In the genomic region with DNA sequence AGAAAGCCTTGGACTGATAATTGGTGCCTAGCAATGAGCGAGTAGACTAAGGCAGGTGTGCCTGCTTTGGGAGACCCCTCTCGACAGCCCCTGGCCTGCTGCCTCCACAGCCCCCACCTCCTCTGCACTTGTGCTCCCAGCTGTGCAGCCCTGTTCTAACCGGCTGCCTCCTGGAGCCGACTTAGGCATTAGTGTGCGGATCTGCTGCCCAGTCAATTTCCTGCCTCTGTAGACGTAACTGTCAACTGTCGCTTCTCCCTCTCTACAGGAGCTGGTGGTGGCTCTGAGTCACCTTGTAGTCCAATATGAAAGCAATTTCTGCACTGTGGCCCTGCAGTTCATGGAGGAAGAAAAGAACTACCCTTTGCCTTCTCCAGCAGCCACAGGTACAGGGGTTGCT, we compare ENCODE assay signal across 11 mouse cellular contexts. TPM values are rescaled to one million over a fixed set of nuclear protein-coding genes. Genes with fewer than 3 reads are reported as not detected.
DNase-seq lines count a peak whose midpoint lies in the region; ATAC-seq and TF ChIP-seq lines count a peak whose summit lies in the region.
"Had no signal": no experiment of that assay in that cellular context is flagged by ENCODE, and none has a peak within 500 bp of the region (broad histone marks: within the 10 kb centered on the region; RNA-seq: fewer than 3 reads in every experiment).

No protein-coding gene starts in this region.

- no peaks in the 10 kb centered on the region for H3K9me3 ChIP-seq in liver, postnatal 0 days (ENCODE audit: low read length)
- no peaks in the 10 kb centered on the region for H3K9me3 ChIP-seq in stomach, postnatal 0 days (ENCODE audit: control insufficient read depth, low read length)
- H3K9me3 ChIP-seq: embryonic facial prominence, embryonic 15.5 days; limb, embryonic 12.5 days had no signal

- no peak for TF ChIP-seq CTCF in layer of hippocampus, adult 2 months (conservative IDR thresholded peaks at IDR 0.05)
- no peak for TF ChIP-seq CTCF in bone marrow macrophage, adult 2 months (IDR thresholded peaks at IDR 0.05; ENCODE audit: low read depth, low read length)
- TF ChIP-seq CTCF in liver, postnatal 0 days (IDR thresholded peaks at IDR 0.05; ENCODE audit: low read depth): no peak
- no peak for TF ChIP-seq CTCF in stomach, postnatal 0 days (IDR thresholded peaks at IDR 0.05; ENCODE audit: low read depth)

- no peak overlapping the region for H3K9ac ChIP-seq in liver, postnatal 0 days (replicated peaks)
- H3K9ac ChIP-seq in stomach, postnatal 0 days (ENCODE audit: low read length): no peak overlapping the region
- H3K9ac ChIP-seq: embryonic facial prominence, embryonic 15.5 days; limb, embryonic 12.5 days had no signal

- TF ChIP-seq POLR2A in bone marrow macrophage, adult 2 months (IDR thresholded peaks at IDR 0.05; ENCODE audit: borderline replicate concordance, low read depth, low read length): no peak

- ATAC-seq in liver, postnatal 0 days: peak; percentile 47; the same call in 1 of the 2 replicates
- no peak for ATAC-seq in stomach, postnatal 0 days (ENCODE audit: low FRiP score, low TSS enrichment)

- no peak for DNase-seq in layer of hippocampus, adult 2 months (ENCODE audit: low spot score in 2 of 2)
- DNase-seq in layer of hippocampus, postnatal 14 days (ENCODE audit: low spot score in 2 of 2): no peak
- DNase-seq in liver, postnatal 0 days: no peak
- DNase-seq in thymus, postnatal 14 days: peak; percentile 73
- DNase-seq in neural tube, embryonic 10.5 days (ENCODE audit: extremely low spot score, low spot score): no peak
- no peak for DNase-seq in stomach, postnatal 0 days (ENCODE audit: low spot score)
- DNase-seq in urinary bladder, postnatal 4 days (ENCODE audit: low spot score in 2 of 2): no peak
- DNase-seq: cerebellum, adult 11 months had no signal

- H3K4me2 ChIP-seq in liver, postnatal 0 days (ENCODE audit: low read depth, low read length): no peak overlapping the region
- H3K4me2 ChIP-seq in stomach, postnatal 0 days (replicated peaks; ENCODE audit: low read depth): no peak overlapping the region
- H3K4me2 ChIP-seq: embryonic facial prominence, embryonic 15.5 days; limb, embryonic 12.5 days had no signal

- no peaks in the 10 kb centered on the region for H3K27me3 ChIP-seq in liver, postnatal 0 days (ENCODE audit: insufficient read depth, low read length)
- no peaks in the 10 kb centered on the region for H3K27me3 ChIP-seq in stomach, postnatal 0 days (ENCODE audit: control insufficient read depth, insufficient read depth, low read length)
- H3K27me3 ChIP-seq: embryonic facial prominence, embryonic 15.5 days; limb, embryonic 12.5 days had no signal

- no peak overlapping the region for H3K4me3 ChIP-seq in layer of hippocampus, adult 2 months
- no peak overlapping the region; the same call in 1 of the 2 replicates for H3K4me3 ChIP-seq in bone marrow macrophage, adult 2 months (ENCODE audit: insufficient read depth, low read length)
- no peak overlapping the region for H3K4me3 ChIP-seq in liver, postnatal 0 days (ENCODE audit: low read depth, low read length)
- H3K4me3 ChIP-seq in stomach, postnatal 0 days (ENCODE audit: low read depth, low read length): no peak overlapping the region
- H3K4me3 ChIP-seq: embryonic facial prominence, embryonic 15.5 days; limb, embryonic 12.5 days had no signal

- WGBS in liver, postnatal 0 days (ENCODE audit: insufficient replicate concordance): 42% methylated on average over 7 of the region's 7 CpGs
- WGBS in stomach, postnatal 0 days: 77% methylated on average over 7 of the region's 7 CpGs

- peaks cover 52% of the 10 kb centered on the region for H3K4me1 ChIP-seq in bone marrow macrophage, adult 2 months (ENCODE audit: control insufficient read depth, insufficient read depth, low read length)
- no peaks in the 10 kb centered on the region; the same call in 1 of the 2 replicates for H3K4me1 ChIP-seq in liver, postnatal 0 days (ENCODE audit: insufficient read depth)
- H3K4me1 ChIP-seq in stomach, postnatal 0 days (replicated peaks; ENCODE audit: control insufficient read depth, insufficient read depth): no peaks in the 10 kb centered on the region
- H3K4me1 ChIP-seq: embryonic facial prominence, embryonic 15.5 days; limb, embryonic 12.5 days had no signal

- H3K27ac ChIP-seq in layer of hippocampus, adult 2 months: peak overlapping the region; percentile 88
- H3K27ac ChIP-seq in bone marrow macrophage, adult 2 months (ENCODE audit: insufficient read depth, low read depth, low read length): peak overlapping the region; percentile 96
- H3K27ac ChIP-seq in liver, postnatal 0 days (ENCODE audit: low read depth): peak overlapping the region; percentile 46; the same call in 1 of the 2 replicates
- H3K27ac ChIP-seq in stomach, postnatal 0 days (replicated peaks): no peak overlapping the region
- H3K27ac ChIP-seq: embryonic facial prominence, embryonic 15.5 days; limb, embryonic 12.5 days had no signal

- TF ChIP-seq EP300 in liver, postnatal 0 days (IDR thresholded peaks at IDR 0.05; ENCODE audit: low read depth): no peak
- no peak for TF ChIP-seq EP300 in stomach, postnatal 0 days (optimal IDR thresholded peaks at IDR 0.05)

- H3K36me3 ChIP-seq in liver, postnatal 0 days (replicated peaks; ENCODE audit: insufficient read depth, low read length): peaks cover 41% of the 10 kb centered on the region
- H3K36me3 ChIP-seq in stomach, postnatal 0 days (ENCODE audit: control insufficient read depth, insufficient read depth, low read length): peaks cover 15% of the 10 kb centered on the region

RNA-seq across cellular contexts. Expression of a gene that starts 57.2 kb away (rescaled TPM):
- 10 to 100 TPM; 34.7 to 45.9 TPM for total RNA-seq in layer of hippocampus, adult 2 months (2021)
- 10 to 100 TPM; 37.1 to 39.1 TPM for total RNA-seq in layer of hippocampus, postnatal 14 days (2021)
- polyA plus RNA-seq in bone marrow macrophage, adult 2 months (2012; ENCODE audit: insufficient read depth, insufficient read length, missing spikeins): 34.0 and 34.8 TPM in 2 replicates
- 28.0 and 30.5 TPM in 2 replicates for polyA plus RNA-seq in liver, postnatal 0 days (2015; fragmentation: Nextera tagmentation; extraction: Ambion mirVana)
- 84.5 and 85.3 TPM in 2 replicates for polyA plus RNA-seq in stomach, postnatal 0 days (2015; fragmentation: Nextera tagmentation; extraction: Ambion mirVana)
